Comparison of ENCODE assay signal across 9 mouse cellular contexts in genomic region chr8:91872278-91873115, GRCm38 (mm10).
DNase-seq lines count a peak whose midpoint lies in the region; ATAC-seq lines count a peak whose summit lies in the region.
"Had no signal": no experiment of that assay in that cellular context is flagged by ENCODE, and none has a peak within 500 bp of the region (broad histone marks: within the 10 kb centered on the region; RNA-seq: fewer than 3 reads in every experiment).

No protein-coding gene starts in this region.

- 8% methylated on average over 29 of the region's 29 CpGs for WGBS in lung, embryonic 15.5 days
- WGBS in embryonic facial prominence, embryonic 14.5 days, result 27% methylated on average over 29 of the region's 29 CpGs
- WGBS in hindbrain, embryonic 12.5 days, result 8% methylated on average over 29 of the region's 29 CpGs
- 7% methylated on average over 29 of the region's 29 CpGs for WGBS in limb, embryonic 13.5 days
- 4% methylated on average over 29 of the region's 29 CpGs for WGBS in neural tube, embryonic 14.5 days

- H3K36me3 ChIP-seq in lung, embryonic 15.5 days, result no peaks in the 10 kb centered on the region
- H3K36me3 ChIP-seq in embryonic facial prominence, embryonic 14.5 days (ENCODE audit: control insufficient read depth, insufficient read depth, low read length), result no peaks in the 10 kb centered on the region
- no peaks in the 10 kb centered on the region for H3K36me3 ChIP-seq in hindbrain, embryonic 12.5 days
- H3K36me3 ChIP-seq in limb, embryonic 13.5 days, result no peaks in the 10 kb centered on the region
- no peaks in the 10 kb centered on the region for H3K36me3 ChIP-seq in neural tube, embryonic 14.5 days (ENCODE audit: control insufficient read depth, insufficient read depth, low read length)

- H3K4me3 ChIP-seq in lung, embryonic 15.5 days, result no peak overlapping the region
- no peak overlapping the region for H3K4me3 ChIP-seq in embryonic facial prominence, embryonic 14.5 days (ENCODE audit: low read depth, low read length)
- H3K4me3 ChIP-seq in hindbrain, embryonic 12.5 days, result 0 out of 2 replicates have a peak overlapping the region, but pooled peaks have one; percentile 7
- peak overlapping the region; percentile 11; the same call in 1 of the 2 replicates for H3K4me3 ChIP-seq in limb, embryonic 13.5 days
- 0 out of 2 replicates have a peak overlapping the region, but pooled peaks have one; percentile 7 for H3K4me3 ChIP-seq in neural tube, embryonic 14.5 days (ENCODE audit: low read depth, low read length)
- H3K4me3 ChIP-seq: left cerebral cortex, adult 2 months had no signal

- no peak overlapping the region for H3K9ac ChIP-seq in lung, embryonic 15.5 days
- no peak overlapping the region for H3K9ac ChIP-seq in embryonic facial prominence, embryonic 14.5 days (ENCODE audit: low read depth, low read length)
- H3K9ac ChIP-seq in hindbrain, embryonic 12.5 days, result 0 out of 2 replicates have a peak overlapping the region, but pooled peaks have one; percentile 27
- no peak overlapping the region; the same call in 1 of the 2 replicates for H3K9ac ChIP-seq in limb, embryonic 13.5 days
- no peak overlapping the region for H3K9ac ChIP-seq in neural tube, embryonic 14.5 days (replicated peaks; ENCODE audit: low read depth, low read length)

- H3K9me3 ChIP-seq in lung, embryonic 15.5 days, result no peaks in the 10 kb centered on the region
- H3K9me3 ChIP-seq in embryonic facial prominence, embryonic 14.5 days (ENCODE audit: control insufficient read depth, low read length), result no peaks in the 10 kb centered on the region
- no peaks in the 10 kb centered on the region for H3K9me3 ChIP-seq in hindbrain, embryonic 12.5 days (replicated peaks)
- H3K9me3 ChIP-seq in limb, embryonic 13.5 days, result no peaks in the 10 kb centered on the region
- no peaks in the 10 kb centered on the region for H3K9me3 ChIP-seq in neural tube, embryonic 14.5 days (ENCODE audit: control insufficient read depth, low read length)

- H3K27me3 ChIP-seq in lung, embryonic 15.5 days, result peaks cover 45% of the 10 kb centered on the region
- H3K27me3 ChIP-seq in embryonic facial prominence, embryonic 14.5 days (replicated peaks; ENCODE audit: control insufficient read depth, insufficient read depth, low read length), result peaks cover 8% of the 10 kb centered on the region; the same call in 1 of the 2 replicates
- H3K27me3 ChIP-seq in hindbrain, embryonic 12.5 days, result peaks cover 27% of the 10 kb centered on the region
- H3K27me3 ChIP-seq in limb, embryonic 13.5 days, result peaks cover 100% of the 10 kb centered on the region
- H3K27me3 ChIP-seq in neural tube, embryonic 14.5 days (ENCODE audit: control insufficient read depth, insufficient read depth, low read length), result peaks cover 11% of the 10 kb centered on the region; the same call in 1 of the 2 replicates

- H3K4me1 ChIP-seq in lung, embryonic 15.5 days, result peaks cover 16% of the 10 kb centered on the region
- H3K4me1 ChIP-seq in embryonic facial prominence, embryonic 14.5 days (ENCODE audit: control insufficient read depth, insufficient read depth, low read length), result no peaks in the 10 kb centered on the region
- H3K4me1 ChIP-seq in hindbrain, embryonic 12.5 days, result peaks cover 29% of the 10 kb centered on the region
- H3K4me1 ChIP-seq in limb, embryonic 13.5 days, result peaks cover 5% of the 10 kb centered on the region; the same call in 1 of the 2 replicates
- peaks cover 10% of the 10 kb centered on the region for H3K4me1 ChIP-seq in neural tube, embryonic 14.5 days (ENCODE audit: control insufficient read depth, insufficient read depth, low read length)

- no peak overlapping the region for H3K27ac ChIP-seq in lung, embryonic 15.5 days
- no peak overlapping the region for H3K27ac ChIP-seq in embryonic facial prominence, embryonic 14.5 days (replicated peaks; ENCODE audit: low read depth, low read length)
- H3K27ac ChIP-seq in hindbrain, embryonic 12.5 days, result peak overlapping the region; percentile 40; the same call in 1 of the 2 replicates
- no peak overlapping the region for H3K27ac ChIP-seq in limb, embryonic 13.5 days
- no peak overlapping the region for H3K27ac ChIP-seq in neural tube, embryonic 14.5 days (ENCODE audit: low read depth, low read length)
- H3K27ac ChIP-seq: left cerebral cortex, adult 2 months had no signal

- DNase-seq in lung, postnatal 14 days, result no peak
- peak; percentile 61 for DNase-seq in embryonic facial prominence, embryonic 14.5 days (ENCODE audit: low spot score)
- DNase-seq in frontal cortex, postnatal 25 days (ENCODE audit: low spot score in 2 of 2), result no peak
- DNase-seq in cerebellum, postnatal 4 days (ENCODE audit: low spot score in 2 of 2), result no peak

- peak; percentile 64; the same call in 1 of the 2 replicates for ATAC-seq in lung, embryonic 15.5 days (ENCODE audit: borderline replicate concordance, extremely low read depth, low FRiP score, low TSS enrichment)
- peak; percentile 74; the same call in 1 of the 2 replicates for ATAC-seq in embryonic facial prominence, embryonic 14.5 days (ENCODE audit: low read depth)
- ATAC-seq in hindbrain, embryonic 12.5 days (ENCODE audit: low FRiP score), result peak; percentile 86
- peak; percentile 64; the same call in 1 of the 2 replicates for ATAC-seq in limb, embryonic 13.5 days (ENCODE audit: low FRiP score, low read depth)
- peak; percentile 77 for ATAC-seq in neural tube, embryonic 14.5 days (ENCODE audit: low read depth)

- peak overlapping the region; percentile 50 for H3K4me2 ChIP-seq in lung, embryonic 15.5 days
- H3K4me2 ChIP-seq in embryonic facial prominence, embryonic 14.5 days (ENCODE audit: low read depth, low read length), result peak overlapping the region; percentile 21
- H3K4me2 ChIP-seq in hindbrain, embryonic 12.5 days (replicated peaks), result peak overlapping the region; percentile 45
- peak overlapping the region; percentile 40 for H3K4me2 ChIP-seq in limb, embryonic 13.5 days (replicated peaks)
- peak overlapping the region; percentile 46 for H3K4me2 ChIP-seq in neural tube, embryonic 14.5 days (ENCODE audit: low read depth, low read length)

Comparison
In these comparisons a context has a peak if more than half of its experiments do, and no peak if none do; other contexts are left out.
1. H3K4me3 ChIP-seq: peak in hindbrain, embryonic 12.5 days (single experiment), limb, embryonic 13.5 days (single experiment) and neural tube, embryonic 14.5 days (single experiment); none in lung, embryonic 15.5 days (single experiment) and embryonic facial prominence, embryonic 14.5 days (single experiment).
2. Peak in every context shown above with its lines, with median percentiles within 50 percentile points of each other: ATAC-seq and H3K4me2 ChIP-seq.